Mouse (Mus musculus) ES-Bruce4 (cell line): ENCODE results near the gene Pitpnm2.

Source experiments
- CTCF ChIP-seq: IDR thresholded peaks from one replicate; pipeline ENCODE4 v1.8.1; 2011; ENCODE audit warnings: low read depth, low read length
- EP300 ChIP-seq: IDR thresholded peaks from 2 replicates; pipeline ENCODE4 v1.6.1; 2011; ENCODE audit warnings: low read depth, low read length; ENCODE audit not compliant: insufficient read depth

DNA sequence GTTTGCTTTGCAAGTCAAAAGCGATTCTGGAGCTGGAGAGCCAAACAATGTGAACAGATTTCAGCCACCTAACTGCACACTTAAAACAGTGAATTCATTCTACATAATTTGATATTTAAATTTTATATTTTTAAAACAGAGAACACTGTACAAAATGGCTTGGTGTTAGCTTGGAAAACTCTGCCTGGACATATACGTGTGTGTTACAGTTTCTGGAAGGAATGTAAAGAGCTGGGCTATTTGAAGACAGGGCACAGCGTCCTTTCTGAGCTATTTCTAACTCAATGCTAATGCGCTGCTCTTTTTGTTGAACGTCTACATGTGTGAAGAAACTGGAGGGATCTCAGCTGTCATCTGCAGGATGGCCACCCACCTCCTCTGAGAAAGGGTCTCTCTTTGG is 44.4 kb upstream of the Pitpnm2 start:
- TF ChIP-seq CTCF (no peak), EP300 (no peak)
